Mouse (Mus musculus): Measurements from ENCODE around the gene Zfp827.

Gene Zfp827

GRCm38 (mm10) chr8:79157366-79157765 lies 129.1 kb downstream of the Zfp827 start:
- no peak for DNase-seq (ENCODE audit: low read depth, low spot score)

GRCm38 (mm10) chr8:79158357-79158756 lies 130.1 kb downstream of the Zfp827 start:
- DNase-seq (ENCODE audit: low read depth, low spot score) = no peak

- DNase-seq (ENCODE audit: low read depth, low spot score) = no peak
Measured at GRCm38 (mm10) chr8:79159397-79159796, 131.2 kb downstream of the Zfp827 start.

DNA sequence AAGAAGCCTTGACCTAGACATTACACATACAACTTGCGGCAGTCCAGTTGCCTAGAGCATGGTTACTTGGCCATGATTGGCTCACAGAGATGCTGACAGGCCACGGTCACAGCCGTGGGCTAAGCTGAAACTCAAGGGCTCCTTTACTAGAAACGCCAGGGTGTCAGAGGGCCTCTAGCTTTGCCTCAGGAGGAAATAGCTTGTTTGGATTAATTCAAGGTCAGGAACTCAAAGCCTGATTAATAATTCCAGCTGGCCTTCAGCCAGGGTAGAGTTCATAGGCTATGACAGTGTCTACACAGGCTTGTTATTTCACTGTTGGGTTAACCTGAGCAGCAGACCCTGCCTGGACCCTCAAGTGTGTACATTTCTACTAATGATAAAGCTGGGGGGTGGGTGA lies 132.1 kb downstream of the Zfp827 start:
- no peak for DNase-seq (ENCODE audit: low read depth, low spot score)

GRCm38 (mm10) chr8:79161172-79161778 lies 133.0 kb downstream of the Zfp827 start:
- peak; percentile 25 for DNase-seq (ENCODE audit: low read depth, low spot score)

DNA sequence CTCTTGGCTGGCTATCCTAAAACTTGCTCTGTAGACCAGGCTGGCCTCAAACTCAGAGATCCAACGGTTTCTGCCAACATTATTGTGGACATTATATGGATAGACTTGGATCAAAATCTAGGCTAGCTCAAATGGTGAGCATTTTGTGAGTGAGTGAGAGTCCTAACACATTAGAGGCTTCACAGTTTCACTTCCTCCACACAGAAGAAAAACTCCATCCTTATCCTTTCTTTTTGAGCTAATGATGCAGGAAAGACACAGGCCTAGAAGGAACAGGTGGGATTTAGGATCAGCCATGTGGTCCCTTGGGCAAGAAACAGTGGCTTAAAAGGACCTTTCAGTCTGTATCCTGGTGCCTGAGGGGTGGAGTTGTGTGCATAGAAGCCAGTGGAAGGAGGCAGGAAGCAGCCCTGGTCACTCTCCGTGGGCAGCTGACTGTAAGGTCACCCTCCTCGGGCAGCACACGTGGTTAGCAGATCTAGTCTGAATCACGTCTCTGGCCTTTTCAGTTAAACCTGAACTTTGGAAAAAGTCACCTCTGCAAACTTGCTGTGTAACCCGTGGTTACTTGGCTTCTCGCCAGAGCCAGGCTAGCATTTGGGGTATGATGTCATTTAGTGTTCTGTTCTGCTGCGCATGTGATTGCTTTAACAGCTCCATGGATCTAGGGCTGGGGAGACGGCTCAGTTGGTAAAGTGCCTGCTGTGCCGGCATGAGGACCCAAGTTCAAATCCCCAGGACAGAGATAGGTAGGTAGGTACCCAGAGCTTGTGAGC lies 134.5 kb downstream of the Zfp827 start:
- peak; percentile 71 for DNase-seq (ENCODE audit: low read depth, low spot score)

DNA sequence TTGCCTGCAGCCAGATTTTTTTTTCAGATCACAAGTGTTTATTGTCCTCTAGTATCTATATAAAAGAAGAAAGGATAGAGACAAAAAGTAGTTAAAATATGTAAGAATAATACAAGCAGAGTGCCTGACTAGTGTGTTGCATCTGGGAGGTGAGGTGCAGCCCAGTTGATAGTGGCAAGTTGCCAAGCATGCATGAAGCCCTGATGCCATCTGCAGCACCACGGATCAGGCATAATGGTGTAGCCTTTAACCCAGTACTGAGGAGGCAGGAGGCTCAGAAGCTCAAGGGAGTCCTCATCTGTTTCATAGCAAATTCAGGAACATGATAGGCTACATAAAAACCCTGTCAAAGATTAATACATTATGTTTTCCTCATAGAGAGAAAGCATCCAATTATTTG lies 136.1 kb downstream of the Zfp827 start:
- DNase-seq (ENCODE audit: low read depth, low spot score) = peak; percentile 27

- DNase-seq (ENCODE audit: low read depth, low spot score) = peak; percentile 54
Measured at GRCm38 (mm10) chr8:79165276-79165675, 137.0 kb downstream of the Zfp827 start.

- DNase-seq (ENCODE audit: low read depth, low spot score) = no peak
Measured at GRCm38 (mm10) chr8:79173606-79174005, 145.4 kb downstream of the Zfp827 start.

DNA sequence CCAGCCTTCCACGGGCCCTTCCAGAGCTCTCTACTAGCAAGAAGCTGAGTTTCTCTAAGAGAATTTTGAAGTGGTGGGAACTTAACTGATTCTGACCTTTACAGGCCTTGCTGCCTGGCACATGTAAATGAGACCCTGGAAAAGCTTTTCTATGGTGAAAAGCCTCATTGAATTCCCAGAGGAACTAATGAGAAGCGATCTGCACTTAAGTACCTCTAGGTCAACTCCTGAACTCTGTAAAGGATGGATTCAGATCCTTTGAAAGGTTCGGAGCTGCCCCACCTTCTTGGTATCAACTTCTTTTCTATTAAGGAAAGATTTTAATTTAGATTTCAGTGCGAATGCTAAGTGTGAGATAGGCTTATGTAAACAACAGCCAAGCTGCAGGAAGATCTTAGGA lies 147.8 kb downstream of the Zfp827 start:
- DNase-seq (ENCODE audit: low read depth, low spot score) = no peak

DNA sequence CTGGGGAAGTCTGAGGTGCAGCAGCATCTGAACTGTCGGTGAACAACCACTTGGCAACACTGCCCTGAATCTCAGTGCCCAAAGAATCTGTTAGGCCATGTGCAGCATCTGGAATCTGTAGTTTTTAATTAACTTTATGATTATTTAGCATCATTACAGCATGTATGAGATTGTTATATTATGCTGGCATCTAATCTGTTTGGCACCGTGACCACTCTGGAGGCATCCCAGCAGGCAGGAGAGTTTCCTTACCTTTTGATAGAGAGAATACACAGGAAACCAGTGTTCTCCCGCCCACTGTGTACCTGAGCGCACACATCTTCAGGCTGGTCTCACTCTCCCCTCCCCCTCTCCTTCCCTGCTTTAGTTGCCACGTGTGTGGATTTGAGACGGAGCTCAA lies 151.4 kb downstream of the Zfp827 start:
- peak; percentile 36 for DNase-seq (ENCODE audit: low read depth, low spot score)

DNA sequence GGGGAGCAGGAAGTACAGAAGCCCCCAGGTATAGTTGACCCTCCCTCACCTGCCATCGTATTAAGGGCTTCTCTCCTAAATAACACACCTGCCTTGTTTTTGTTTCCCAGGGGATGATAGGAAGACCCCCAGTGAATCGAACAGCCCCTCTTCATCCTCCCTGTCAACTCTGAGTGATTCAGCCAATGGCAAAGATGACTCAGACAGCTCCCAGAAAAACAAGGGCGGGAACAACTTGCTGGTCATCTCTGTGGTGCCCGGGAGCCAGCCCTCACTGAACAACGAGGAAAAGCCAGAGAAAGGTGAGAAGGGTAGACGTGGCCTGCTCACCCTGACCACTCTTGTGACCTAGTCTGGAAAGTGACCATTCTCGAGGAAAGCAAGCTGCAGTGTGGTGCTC lies 157.3 kb downstream of the Zfp827 start:
- DNase-seq (ENCODE audit: low read depth, low spot score) = no peak

DNA sequence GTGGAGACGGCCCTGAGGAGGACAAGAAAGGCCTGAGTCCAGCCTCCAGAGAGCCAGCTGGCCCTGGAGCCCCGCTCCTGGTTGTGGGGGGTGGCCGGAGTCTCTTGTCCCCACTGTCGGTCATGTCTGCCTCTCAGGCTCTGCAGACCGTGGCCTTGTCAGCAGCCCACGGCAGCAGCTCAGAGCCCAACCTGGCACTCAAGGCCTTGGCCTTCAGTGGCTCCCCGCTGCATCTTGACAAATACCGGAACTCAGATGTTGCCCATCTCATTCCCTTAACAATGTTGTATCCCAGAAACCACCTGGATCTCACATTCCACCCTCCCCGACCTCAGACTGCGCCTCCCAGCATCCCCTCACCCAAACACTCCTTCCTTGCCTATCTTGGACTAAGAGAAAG lies 161.8 kb downstream of the Zfp827 start:
- no peak for DNase-seq (ENCODE audit: low read depth, low spot score)

- DNase-seq (ENCODE audit: low read depth, low spot score) = no peak
Measured at GRCm38 (mm10) chr8:79196481-79196880, 168.2 kb downstream of the Zfp827 start.

DNA sequence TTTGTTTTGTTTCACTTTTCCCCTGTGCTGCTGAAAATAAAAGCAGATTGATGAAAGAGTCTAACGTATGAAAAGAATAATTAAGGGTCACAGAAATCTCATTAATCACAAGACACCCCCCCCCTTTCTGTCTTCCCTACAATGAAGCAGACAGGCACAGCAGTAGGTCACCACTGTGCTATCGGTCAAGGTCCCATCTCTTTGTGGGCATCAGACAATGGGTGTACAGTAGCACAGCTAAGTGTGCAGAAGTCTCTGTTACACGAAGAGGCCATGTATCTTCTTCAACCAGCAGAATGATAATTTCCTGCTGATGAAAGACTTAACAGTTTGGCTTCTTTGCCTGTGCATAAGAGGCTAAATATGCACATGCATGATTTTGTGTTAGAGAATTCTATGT lies 170.4 kb downstream of the Zfp827 start:
- DNase-seq (ENCODE audit: low read depth, low spot score) = no peak

GRCm38 (mm10) chr8:79201446-79202147 lies 173.4 kb downstream of the Zfp827 start:
- DNase-seq (ENCODE audit: low read depth, low spot score) = peak; percentile 35

DNA sequence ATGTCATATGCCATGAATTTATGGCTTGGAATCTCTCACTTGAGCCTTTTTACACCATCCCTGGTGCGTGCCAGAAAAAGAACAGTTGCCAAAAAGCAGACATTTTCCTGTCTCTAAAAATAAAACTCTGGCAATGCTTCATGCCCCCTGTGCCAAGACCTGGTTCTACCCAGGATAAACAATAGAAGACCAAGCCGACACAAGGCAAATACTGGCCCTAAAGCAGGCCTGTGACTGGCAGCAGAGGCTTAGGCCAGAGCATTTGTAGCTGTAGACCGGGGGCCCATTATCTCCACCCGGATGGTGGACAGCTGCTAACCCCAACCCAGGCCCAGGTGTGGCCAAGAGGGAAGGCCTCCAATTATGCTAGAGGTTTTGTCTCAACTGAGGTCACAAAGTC lies 178.7 kb downstream of the Zfp827 start:
- peak; percentile 96 for DNase-seq (ENCODE audit: low read depth, low spot score)

DNA sequence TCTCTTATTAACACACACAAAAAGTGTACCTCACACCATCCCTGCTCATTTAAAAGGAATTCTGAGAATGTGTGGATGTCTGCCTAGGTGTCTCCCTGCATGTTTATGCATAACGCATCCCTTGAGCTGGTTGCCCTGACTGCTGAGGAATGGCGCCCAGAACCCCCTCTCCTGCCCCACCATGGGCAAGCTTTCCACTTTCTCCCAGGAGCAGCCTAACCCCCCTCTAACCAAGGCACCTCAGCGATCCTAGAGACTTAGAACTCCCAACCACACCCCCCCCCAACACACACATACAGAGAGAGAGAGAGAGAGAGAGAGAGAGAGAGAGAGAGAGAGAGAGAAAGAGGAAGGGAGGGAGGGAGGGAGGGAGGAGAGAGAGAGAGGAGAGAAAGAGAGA lies 179.9 kb downstream of the Zfp827 start:
- no peak for DNase-seq (ENCODE audit: low read depth, low spot score)

GRCm38 (mm10) chr8:79208691-79209640 lies 180.7 kb downstream of the Zfp827 start:
- DNase-seq (ENCODE audit: low read depth, low spot score) = peak; percentile 95

- DNase-seq (ENCODE audit: low read depth, low spot score) = peak; percentile 60
Measured at GRCm38 (mm10) chr8:79209641-79210358, 181.6 kb downstream of the Zfp827 start.

DNA sequence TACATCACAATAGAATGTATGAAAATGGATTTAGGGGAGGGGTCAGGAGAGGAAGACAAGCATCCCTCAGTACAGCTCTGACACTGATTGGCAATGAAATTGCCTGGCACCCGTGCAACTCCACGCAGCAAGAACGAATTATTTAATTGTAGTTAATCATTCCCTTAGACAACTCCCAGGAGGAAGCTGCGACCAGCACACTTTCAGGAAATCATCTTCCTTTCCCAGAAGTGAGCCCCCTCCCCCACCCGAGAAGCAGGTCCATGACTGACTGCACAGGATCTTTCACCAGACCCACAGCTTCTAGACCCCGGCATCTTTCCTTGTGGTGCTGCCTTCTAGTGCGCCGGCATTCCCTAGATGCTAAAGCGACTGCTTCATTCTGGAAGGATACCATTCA lies 183.4 kb downstream of the Zfp827 start:
- no peak for DNase-seq (ENCODE audit: low read depth, low spot score)
